Mouse (Mus musculus) bone marrow macrophage, adult 2 months (primary cell): ENCODE results near the gene Pttg1ip.

ENCODE experiments used
- CTCF ChIP-seq: IDR thresholded peaks from 2 replicates; pipeline ENCODE4 v1.5.1; 2012; ENCODE audit warnings: low read depth, mild to moderate bottlenecking, low read length, moderate library complexity
- POLR2A ChIP-seq: IDR thresholded peaks from 2 replicates; pipeline ENCODE4 v1.6.1; 2012; ENCODE audit warnings: mild to moderate bottlenecking, low read depth, low read length, borderline replicate concordance

DNA sequence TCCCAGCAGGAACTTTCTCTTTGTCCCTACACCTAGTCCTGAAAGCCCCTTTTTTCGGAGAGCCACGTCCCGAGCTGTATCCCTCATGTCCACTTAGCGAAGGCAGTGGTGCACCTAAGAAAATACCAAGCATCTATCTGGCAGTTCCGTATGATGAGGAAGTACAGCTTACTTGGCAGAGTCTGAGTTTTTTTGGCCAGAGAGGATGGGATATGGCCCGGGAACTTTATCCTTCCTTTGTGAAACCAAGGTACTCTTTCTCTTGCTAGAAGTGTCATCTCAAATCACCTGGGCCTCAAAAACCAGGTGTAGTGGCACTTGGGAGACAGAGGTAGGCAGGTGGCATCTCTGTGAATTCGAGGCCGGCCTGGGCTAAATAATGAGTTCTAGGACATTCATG, 40.0 kb downstream of the Pttg1ip start:
- TF ChIP-seq CTCF = no peak
- no peak for TF ChIP-seq POLR2A
